8 mouse cellular contexts compared by ENCODE assay signal in genomic region chr2:75705162-75705752, GRCm38 (mm10). TPM values are rescaled to one million over a fixed set of nuclear protein-coding genes. Genes with fewer than 3 reads are reported as not detected.
DNase-seq lines count a peak whose midpoint lies in the region; ATAC-seq lines count a peak whose summit lies in the region.

No protein-coding gene starts in this region.

- 12% methylated on average over 19 of the region's 19 CpGs for WGBS in heart, embryonic 14.5 days
- 16% methylated on average over 19 of the region's 19 CpGs for WGBS in limb, embryonic 13.5 days
- WGBS in midbrain, embryonic 15.5 days = 28% methylated on average over 19 of the region's 19 CpGs

- peak; percentile 85 for DNase-seq in kidney, adult 11 months
- no peak for DNase-seq in kidney, adult 18-20 months
- peak; percentile 23 for DNase-seq in brain, adult 2 months (ENCODE audit: low read depth, low spot score)
- DNase-seq in cerebellum, adult 9-10 months = no peak

- peak overlapping the region; percentile 93 to 100 for H3K27ac ChIP-seq in heart, embryonic 14.5 days (replicated peaks in 1 of 2; ENCODE audit: control insufficient read depth in 1 of 2, insufficient read depth in 1 of 2, low read depth in 2 of 2, low read length in 2 of 2)
- H3K27ac ChIP-seq in limb, embryonic 13.5 days = peak overlapping the region; percentile 95
- 0 out of 2 replicates have a peak overlapping the region, but pooled peaks have one; percentile 13 for H3K27ac ChIP-seq in midbrain, embryonic 15.5 days

- peaks cover 5% of the 10 kb centered on the region; the same call in 1 of the 2 replicates for H3K9me3 ChIP-seq in heart, embryonic 14.5 days (ENCODE audit: control insufficient read depth, low read length)
- no peaks in the 10 kb centered on the region for H3K9me3 ChIP-seq in limb, embryonic 13.5 days
- H3K9me3 ChIP-seq in midbrain, embryonic 15.5 days = no peaks in the 10 kb centered on the region

- H3K9ac ChIP-seq in heart, embryonic 14.5 days (ENCODE audit: low read length) = peak overlapping the region; percentile 98
- peak overlapping the region; percentile 84 for H3K9ac ChIP-seq in limb, embryonic 13.5 days
- H3K9ac ChIP-seq in midbrain, embryonic 15.5 days = 0 out of 2 replicates have a peak overlapping the region, but pooled peaks have one; percentile 30

- ATAC-seq in heart, embryonic 14.5 days (ENCODE audit: insufficient number of reproducible peaks, insufficient read depth, low FRiP score, low read depth) = no peak
- peak; percentile 12 for ATAC-seq in limb, embryonic 13.5 days (ENCODE audit: low FRiP score, low read depth)
- no peak; the same call in 1 of the 2 replicates for ATAC-seq in midbrain, embryonic 15.5 days (replicated peaks)
- ATAC-seq in frontal cortex, adult (ENCODE audit: low TSS enrichment) = no peak

- peak overlapping the region; percentile 90 for H3K4me2 ChIP-seq in heart, embryonic 14.5 days (ENCODE audit: low read length)
- H3K4me2 ChIP-seq in limb, embryonic 13.5 days (replicated peaks) = peak overlapping the region; percentile 80
- peak overlapping the region; percentile 70 for H3K4me2 ChIP-seq in midbrain, embryonic 15.5 days

- no peaks in the 10 kb centered on the region for H3K27me3 ChIP-seq in heart, embryonic 14.5 days (ENCODE audit: control insufficient read depth, insufficient read depth, low read length)
- no peaks in the 10 kb centered on the region for H3K27me3 ChIP-seq in limb, embryonic 13.5 days
- H3K27me3 ChIP-seq in midbrain, embryonic 15.5 days (replicated peaks) = peaks cover 3% of the 10 kb centered on the region; the same call in 1 of the 2 replicates

- peaks cover 4 to 45% of the 10 kb centered on the region in 2 experiments for H3K4me1 ChIP-seq in heart, embryonic 14.5 days (ENCODE audit: control insufficient read depth in 2 of 2, insufficient read depth in 2 of 2, low read length in 2 of 2)
- H3K4me1 ChIP-seq in limb, embryonic 13.5 days = peaks cover 29% of the 10 kb centered on the region
- peaks cover 21% of the 10 kb centered on the region for H3K4me1 ChIP-seq in midbrain, embryonic 15.5 days

- H3K36me3 ChIP-seq in heart, embryonic 14.5 days (ENCODE audit: control insufficient read depth, insufficient read depth, low read length) = no peaks in the 10 kb centered on the region
- peaks cover 3% of the 10 kb centered on the region; the same call in 1 of the 2 replicates for H3K36me3 ChIP-seq in limb, embryonic 13.5 days
- no peaks in the 10 kb centered on the region for H3K36me3 ChIP-seq in midbrain, embryonic 15.5 days (replicated peaks)

- H3K4me3 ChIP-seq in heart, embryonic 14.5 days (ENCODE audit: control insufficient read depth in 1 of 2, insufficient read depth in 1 of 2, low read depth in 1 of 2, low read length in 2 of 2) = peak overlapping the region; percentile 88 to 93
- H3K4me3 ChIP-seq in limb, embryonic 13.5 days = peak overlapping the region; percentile 60
- H3K4me3 ChIP-seq in midbrain, embryonic 15.5 days = peak overlapping the region; percentile 51

RNA-seq across cellular contexts. Expression of gene Nfe2l2, which starts 0.8 kb away (rescaled TPM):
- 52.5 and 55.3 TPM in 2 replicates for polyA plus RNA-seq in heart, embryonic 14.5 days (2014; fragmentation: Nextera tagmentation; extraction: Ambion mirVana)
- 32.7 and 34.1 TPM in 2 replicates for polyA plus RNA-seq in limb, embryonic 13.5 days (2015; fragmentation: Nextera tagmentation; extraction: Ambion mirVana)
- polyA plus RNA-seq in midbrain, embryonic 15.5 days (2015; fragmentation: Nextera tagmentation; extraction: Ambion mirVana) = 11.5 and 12.3 TPM in 2 replicates

RNA-seq across cellular contexts. Expression of gene Hnrnpa3, which starts 46.2 kb away (rescaled TPM):
- 121 and 134 TPM in 2 replicates for polyA plus RNA-seq in heart, embryonic 14.5 days (2014; fragmentation: Nextera tagmentation; extraction: Ambion mirVana)
- polyA plus RNA-seq in limb, embryonic 13.5 days (2015; fragmentation: Nextera tagmentation; extraction: Ambion mirVana) = 344 and 364 TPM in 2 replicates
- 179 and 194 TPM in 2 replicates for polyA plus RNA-seq in midbrain, embryonic 15.5 days (2015; fragmentation: Nextera tagmentation; extraction: Ambion mirVana)

Comparison
In these comparisons a context has a peak if more than half of its experiments do, and no peak if none do; other contexts are left out.
1. DNase-seq: peak in kidney, adult 11 months (single experiment) and brain, adult 2 months (single experiment); none in kidney, adult 18-20 months (single experiment) and cerebellum, adult 9-10 months (single experiment).
2. H3K27ac ChIP-seq: peak in every context shown above with its lines; median percentile 96 in heart, embryonic 14.5 days; 95 in limb, embryonic 13.5 days; 13 in midbrain, embryonic 15.5 days.
3. H3K9ac ChIP-seq: peak in every context shown above with its lines; median percentile 98 in heart, embryonic 14.5 days; 84 in limb, embryonic 13.5 days; 30 in midbrain, embryonic 15.5 days.
4. Peak in every context shown above with its lines, with median percentiles within 50 percentile points of each other: H3K4me2 ChIP-seq and H3K4me3 ChIP-seq.